Mouse (Mus musculus) embryonic fibroblast, embryonic 13.5 days (primary cell): ENCODE results near the gene Gas2.

Experiments used
- CTCF ChIP-seq: IDR thresholded peaks from 2 replicates; pipeline ENCODE4 v1.5.1; 2011; ENCODE audit warnings: mild to moderate bottlenecking, control low read depth, low read length, moderate library complexity, borderline replicate concordance; ENCODE audit not compliant: insufficient read depth
- POLR2A ChIP-seq: IDR thresholded peaks from 2 replicates; pipeline ENCODE4 v1.6.1; 2011; ENCODE audit warnings: low read depth, mild to moderate bottlenecking, control low read depth, low read length, moderate library complexity

- TF ChIP-seq POLR2A (no peak), CTCF (no peak)
These were observed 160.2 kb downstream of the Gas2 start for GRCm38 (mm10) chr7:52022039-52022438.
